ENCODE assay signal across 9 mouse cellular contexts in the genomic region with DNA sequence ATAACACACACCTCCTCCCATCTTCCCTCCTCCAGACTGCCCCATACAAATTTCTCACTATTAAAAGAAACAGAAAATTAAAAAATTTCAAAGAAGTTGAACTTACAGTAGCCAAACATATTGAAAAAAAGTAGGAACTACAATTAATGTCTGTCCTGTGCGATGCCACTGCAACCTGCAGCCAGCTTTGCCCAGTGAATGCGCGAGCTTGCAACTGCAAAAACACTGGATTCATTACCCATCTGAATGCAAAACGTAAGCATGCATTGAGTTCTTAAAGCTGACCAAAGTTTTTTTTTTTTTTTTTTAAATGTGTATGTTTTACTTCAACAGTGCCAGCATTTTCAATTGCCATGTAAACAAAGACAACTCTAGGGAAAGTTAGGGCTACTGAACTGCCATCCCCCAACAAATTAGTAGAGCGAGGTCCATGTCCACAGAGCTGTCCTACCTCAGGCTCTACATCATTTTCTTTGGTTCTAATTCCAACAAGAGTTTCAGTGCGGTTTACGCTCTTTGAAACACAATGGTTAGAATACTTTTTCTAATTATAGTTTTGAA. TPM values are rescaled to one million over a fixed set of nuclear protein-coding genes. Genes with fewer than 3 reads are reported as not detected.
A peak's percentile ranks its signal among the peaks of the same experiment; 100 is the strongest.
DNase-seq lines count a peak whose midpoint lies in the region; ATAC-seq lines count a peak whose summit lies in the region.
"Had no signal": no experiment of that assay in that cellular context is flagged by ENCODE, and none has a peak within 500 bp of the region (broad histone marks: within the 10 kb centered on the region; RNA-seq: fewer than 3 reads in every experiment).

No protein-coding gene starts in this region.

- peaks cover 15% of the 10 kb centered on the region; the same call in 1 of the 2 replicates for H3K4me1 ChIP-seq in embryonic facial prominence, embryonic 12.5 days
- H3K4me1 ChIP-seq in hindbrain, embryonic 10.5 days (replicated peaks), result peaks cover 27% of the 10 kb centered on the region
- peaks cover 49% of the 10 kb centered on the region for H3K4me1 ChIP-seq in neural tube, embryonic 13.5 days (replicated peaks)

- peaks cover 17% of the 10 kb centered on the region for H3K27me3 ChIP-seq in embryonic facial prominence, embryonic 12.5 days
- peaks cover 39% of the 10 kb centered on the region for H3K27me3 ChIP-seq in hindbrain, embryonic 10.5 days (ENCODE audit: insufficient read depth, poor library complexity, severe bottlenecking)
- no peaks in the 10 kb centered on the region for H3K27me3 ChIP-seq in neural tube, embryonic 13.5 days
- H3K27me3 ChIP-seq: Patski had no signal

- DNase-seq in layer of hippocampus, postnatal 25 days (ENCODE audit: extremely low spot score in 1 of 2, low spot score in 1 of 2), result peak; percentile 16 to 22
- DNase-seq in layer of hippocampus, postnatal 36 days, result no peak
- DNase-seq in hindbrain, embryonic 10.5 days (ENCODE audit: low spot score), result peak; percentile 22
- no peak for DNase-seq in thymus, postnatal 10 days (ENCODE audit: low spot score in 2 of 2)
- no peak for DNase-seq in spleen, postnatal 14 days (ENCODE audit: low spot score in 2 of 2)
- DNase-seq: lung, postnatal 4 days had no signal

- H3K36me3 ChIP-seq in embryonic facial prominence, embryonic 12.5 days, result peaks cover 14% of the 10 kb centered on the region; the same call in 1 of the 2 replicates
- peaks cover 53% of the 10 kb centered on the region for H3K36me3 ChIP-seq in hindbrain, embryonic 10.5 days
- H3K36me3 ChIP-seq in neural tube, embryonic 13.5 days, result peaks cover 12% of the 10 kb centered on the region; the same call in 1 of the 2 replicates

- H3K27ac ChIP-seq in embryonic facial prominence, embryonic 12.5 days, result peak overlapping the region; percentile 75
- H3K27ac ChIP-seq in hindbrain, embryonic 10.5 days, result peak overlapping the region; percentile 100
- H3K27ac ChIP-seq in neural tube, embryonic 13.5 days (replicated peaks), result peak overlapping the region; percentile 69

- H3K4me2 ChIP-seq in embryonic facial prominence, embryonic 12.5 days (replicated peaks), result peak overlapping the region; percentile 75
- H3K4me2 ChIP-seq in neural tube, embryonic 13.5 days, result peak overlapping the region; percentile 88

- no peaks in the 10 kb centered on the region for H3K9me3 ChIP-seq in embryonic facial prominence, embryonic 12.5 days
- H3K9me3 ChIP-seq in hindbrain, embryonic 10.5 days, result no peaks in the 10 kb centered on the region
- H3K9me3 ChIP-seq in neural tube, embryonic 13.5 days, result no peaks in the 10 kb centered on the region

- peak overlapping the region; percentile 62 for H3K4me3 ChIP-seq in embryonic facial prominence, embryonic 12.5 days
- H3K4me3 ChIP-seq in hindbrain, embryonic 10.5 days, result peak overlapping the region; percentile 97
- peak overlapping the region; percentile 97 for H3K4me3 ChIP-seq in neural tube, embryonic 13.5 days

- ATAC-seq in embryonic facial prominence, embryonic 12.5 days (ENCODE audit: insufficient number of reproducible peaks, insufficient read depth, low FRiP score, low TSS enrichment), result no peak
- ATAC-seq in neural tube, embryonic 13.5 days (ENCODE audit: low read depth), result no peak
- ATAC-seq: Patski had no signal

- WGBS in embryonic facial prominence, embryonic 12.5 days, result 11% methylated on average over 7 of the region's 7 CpGs
- WGBS in hindbrain, embryonic 10.5 days, result 4% methylated on average over 7 of the region's 7 CpGs
- 6% methylated on average over 7 of the region's 7 CpGs for WGBS in neural tube, embryonic 13.5 days

- H3K9ac ChIP-seq in embryonic facial prominence, embryonic 12.5 days, result peak overlapping the region; percentile 94
- peak overlapping the region; percentile 100 for H3K9ac ChIP-seq in neural tube, embryonic 13.5 days

RNA-seq across cellular contexts. Expression of gene Nr2f1, which starts 3.2 kb away (rescaled TPM):
- 10 to 100 TPM; 90.8 to 98.5 TPM for total RNA-seq in layer of hippocampus, postnatal 25 days (2021)
- total RNA-seq in layer of hippocampus, postnatal 36 days (2021), result 100 to 1,000 TPM in 1 of 2 experiments, 10 to 100 TPM in 1; 87.3 to 108 TPM
- polyA plus RNA-seq in embryonic facial prominence, embryonic 12.5 days (2016; fragmentation: Nextera tagmentation; extraction: Ambion mirVana), result 46.5 and 49.0 TPM in 2 replicates
- 69.0 and 74.0 TPM in 2 replicates for polyA plus RNA-seq in hindbrain, embryonic 10.5 days (2016; fragmentation: Nextera tagmentation; extraction: Ambion mirVana)
- polyA plus RNA-seq in neural tube, embryonic 13.5 days (2015; fragmentation: Nextera tagmentation; extraction: Ambion mirVana), result 46.8 and 47.9 TPM in 2 replicates

Comparison
In these comparisons a context has a peak if more than half of its experiments do, and no peak if none do; other contexts are left out.
1. DNase-seq: peak in layer of hippocampus, postnatal 25 days (2 of 2) and hindbrain, embryonic 10.5 days (single experiment); none in layer of hippocampus, postnatal 36 days (0 of 2), thymus, postnatal 10 days (0 of 2) and spleen, postnatal 14 days (0 of 2).
2. Peak in every context shown above with its lines, with median percentiles within 50 percentile points of each other: H3K27ac ChIP-seq and H3K4me3 ChIP-seq.